Mouse (Mus musculus) urinary bladder, postnatal 25 days (tissue): ENCODE measurements around the gene Atp5s.

Experiments used
- DNase-seq: peaks from one replicate; pipeline ENCODE4 v3.0.0; 2022; ENCODE audit warnings: low spot score

The Atp5s gene

GRCm38 (mm10) chr12:69777957-69778356, 53.2 kb downstream of the Atp5s start:
- no peak for DNase-seq

GRCm38 (mm10) chr12:69781480-69781879, 56.7 kb downstream of the Atp5s start:
- no peak for DNase-seq

- no peak for DNase-seq
Observed at GRCm38 (mm10) chr12:69781935-69782650, 57.3 kb downstream of the Atp5s start.

- no peak for DNase-seq
Observed at GRCm38 (mm10) chr12:69783247-69784025, 58.7 kb downstream of the Atp5s start.

GRCm38 (mm10) chr12:69785471-69785870, 60.7 kb downstream of the Atp5s start:
- no peak for DNase-seq

- DNase-seq: no peak
Observed at GRCm38 (mm10) chr12:69788380-69788779, 63.6 kb downstream of the Atp5s start.

- DNase-seq: no peak
Observed at GRCm38 (mm10) chr12:69789766-69790529, 65.2 kb downstream of the Atp5s start.

GRCm38 (mm10) chr12:69790530-69791505, 66.1 kb downstream of the Atp5s start, which contains the start of gene Cdkl1:
Cdkl1 (minus strand) TSS chr12:69791267.
- peak; percentile 33 for DNase-seq
